Mouse (Mus musculus) embryonic fibroblast, embryonic 13.5 days (primary cell): Measurements from ENCODE around the gene Sel1l3. TPM values are rescaled to one million over a fixed set of nuclear protein-coding genes. Genes with fewer than 3 reads are reported as not detected.

Experiments used
- H3K27ac ChIP-seq: 2 replicates; pipeline ENCODE4 v1.5.1; 2012; ENCODE audit warnings: low read length, control low read depth, inconsistent platforms; ENCODE audit not compliant: insufficient read depth
- H3K4me1 ChIP-seq: 2 replicates; pipeline ENCODE4 v1.6.1; 2011; ENCODE audit warnings: low read length; ENCODE audit not compliant: control insufficient read depth, insufficient read depth
- H3K4me3 ChIP-seq: 2 replicates; pipeline ENCODE4 v1.5.1; 2011; ENCODE audit warnings: mild to moderate bottlenecking, control low read depth, low read length; ENCODE audit not compliant: insufficient read depth
- CTCF ChIP-seq: IDR thresholded peaks from 2 replicates; pipeline ENCODE4 v1.5.1; 2011; ENCODE audit warnings: mild to moderate bottlenecking, control low read depth, low read length, moderate library complexity, borderline replicate concordance; ENCODE audit not compliant: insufficient read depth
- POLR2A ChIP-seq: IDR thresholded peaks from 2 replicates; pipeline ENCODE4 v1.6.1; 2011; ENCODE audit warnings: low read depth, mild to moderate bottlenecking, control low read depth, low read length, moderate library complexity
- polyA plus RNA-seq: library from polyadenylated mRNA; stranded (reverse); fragments of >200 nt; gene quantifications from 2 replicates; pipeline ENCODE4 v1.2.4, GENCODE M21; 2011; ENCODE audit warnings: low read depth; ENCODE audit not compliant: missing spikeins, insufficient read length

Gene Sel1l3
- polyA plus RNA-seq, 1 experiment = 0.32 TPM

DNA sequence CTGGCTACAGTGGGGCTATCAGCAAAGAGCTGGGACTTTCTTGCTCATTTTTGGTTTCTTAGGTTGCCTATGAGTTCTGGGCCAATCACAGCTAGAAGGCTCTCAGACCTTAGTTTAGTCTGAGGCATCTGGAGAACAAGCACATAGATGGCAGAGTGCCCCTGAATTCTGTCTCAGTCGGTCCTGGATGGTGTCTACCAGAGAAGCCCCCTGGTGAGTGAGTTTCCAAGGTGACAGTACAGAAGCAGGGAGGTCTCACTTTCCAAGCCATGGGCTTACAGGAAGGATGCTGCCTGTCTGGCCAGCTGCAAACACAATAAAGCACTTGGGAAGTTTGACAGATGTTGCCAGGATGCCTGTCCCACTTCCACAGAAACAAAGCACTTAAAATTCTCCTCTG is 1.1 kb upstream of the Sel1l3 start:
- Histone ChIP-seq H3K4me1 (no peaks in the 10 kb centered on the region), H3K4me3 (no peak overlapping the region), H3K27ac (no peak overlapping the region)
- TF ChIP-seq CTCF (no peak), POLR2A (no peak)

DNA sequence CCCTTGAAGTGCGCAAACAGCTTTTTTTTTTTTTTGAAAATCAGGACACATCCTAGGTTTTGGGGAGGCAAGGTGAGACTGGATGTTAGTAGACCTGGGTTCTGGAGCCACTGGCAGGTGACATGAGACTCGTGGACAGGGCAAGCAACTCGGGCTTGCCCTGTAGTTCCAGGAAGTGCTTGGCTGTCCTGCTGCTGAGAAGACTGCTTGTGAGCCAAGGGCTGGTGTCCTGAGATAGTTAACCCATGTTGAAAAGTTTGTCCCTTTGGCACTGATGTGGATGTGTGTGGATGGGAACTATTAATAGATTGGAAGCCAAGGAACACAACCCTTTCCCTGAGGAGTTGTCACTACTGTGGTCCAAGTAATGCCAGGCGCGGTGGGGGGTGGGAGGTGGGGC is 635 bp upstream of the Sel1l3 start:
- Histone ChIP-seq H3K4me1 (no peaks in the 10 kb centered on the region), H3K4me3 (no peak overlapping the region), H3K27ac (no peak overlapping the region)
- no peak for TF ChIP-seq POLR2A
- no peak for TF ChIP-seq CTCF

DNA sequence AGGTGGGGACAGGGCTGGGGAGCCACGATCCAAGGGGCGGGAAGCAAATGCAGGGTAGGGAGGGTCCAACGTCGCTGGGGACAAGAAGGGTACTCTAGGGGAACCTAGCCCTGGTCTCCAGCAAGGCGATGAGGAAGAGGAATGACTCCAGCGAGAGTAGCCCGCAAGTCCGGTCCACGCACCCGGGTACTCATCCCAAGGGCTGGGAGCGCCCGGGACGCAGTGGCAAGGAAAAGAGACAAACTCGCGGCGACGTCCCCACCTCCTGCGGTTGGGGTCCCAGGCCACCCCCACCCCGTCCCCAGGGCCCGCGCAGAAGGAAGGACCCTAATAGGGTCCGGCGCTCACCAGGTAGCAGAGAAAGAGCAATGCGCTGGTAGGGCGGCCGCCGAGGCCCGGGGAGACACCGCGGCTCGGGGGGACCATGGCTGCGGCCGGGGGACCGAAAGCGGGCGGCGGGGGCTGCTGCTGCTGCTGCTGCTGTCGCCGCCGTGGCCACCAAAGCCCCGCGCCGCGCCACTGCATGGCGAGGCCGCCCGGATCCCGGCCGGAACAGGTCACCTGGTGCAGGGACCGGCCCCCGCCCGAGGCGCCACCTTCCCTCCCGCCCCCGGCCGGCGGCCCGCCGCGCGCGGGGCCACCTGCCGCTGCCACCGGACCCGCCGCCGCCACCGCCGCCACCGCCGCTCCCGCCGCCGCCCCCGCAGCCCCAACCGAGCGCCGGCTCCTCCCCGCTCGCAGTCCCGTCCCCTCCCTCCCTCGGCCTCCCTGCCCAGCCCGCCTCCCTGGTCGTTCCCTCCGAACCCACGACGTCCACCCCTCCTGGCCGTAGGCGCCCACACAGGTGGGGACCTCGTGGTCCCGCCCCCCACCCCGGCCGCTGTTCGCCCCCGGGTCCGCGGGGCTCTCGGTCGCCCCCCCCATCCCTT is 681 bp downstream of the Sel1l3 start:
- H3K4me3 ChIP-seq = peak overlapping the region; percentile 22
- H3K4me1 ChIP-seq = no peaks in the 10 kb centered on the region
- no peak overlapping the region for H3K27ac ChIP-seq
- TF ChIP-seq CTCF (no peak), POLR2A (no peak)

DNA sequence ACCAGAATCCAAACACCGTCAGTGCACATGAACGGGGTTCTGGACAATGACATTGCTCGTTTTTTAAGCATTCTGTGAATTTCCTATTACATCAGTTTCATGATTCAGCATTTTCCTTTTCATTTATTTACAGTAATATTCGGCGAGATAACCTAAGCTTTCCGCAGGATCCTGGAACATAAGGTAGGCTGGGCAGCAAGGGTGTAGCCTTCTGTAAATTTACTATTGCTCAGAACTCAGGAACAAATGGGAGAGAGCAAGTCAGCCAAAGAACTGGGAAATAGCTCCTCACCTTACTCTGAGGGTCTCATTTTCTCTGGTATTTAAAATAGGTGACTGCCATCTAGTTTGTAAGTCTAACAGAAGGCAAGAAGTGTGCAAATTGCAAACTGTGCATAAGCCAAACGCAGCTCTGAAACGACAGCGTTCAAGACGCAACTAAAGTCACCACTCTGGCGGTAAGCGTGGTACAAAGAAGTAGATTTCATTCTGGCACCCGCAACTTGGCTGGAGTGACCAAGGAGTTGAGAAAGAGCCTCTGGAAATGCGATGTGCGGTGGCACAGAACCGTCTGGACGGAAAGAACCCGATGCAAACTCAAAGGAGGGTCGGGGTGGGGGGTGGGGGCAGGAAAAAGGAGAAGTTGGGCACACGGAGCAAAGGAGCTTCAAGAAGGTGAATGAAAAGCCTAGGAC is 1.5 kb downstream of the Sel1l3 start:
- no peak for TF ChIP-seq POLR2A
- TF ChIP-seq CTCF = no peak
- Histone ChIP-seq H3K4me1 (no peaks in the 10 kb centered on the region), H3K4me3 (peak overlapping the region; percentile 11), H3K27ac (no peak overlapping the region)

GRCm38 (mm10) chr5:53211241-53211640 is 2.5 kb downstream of the Sel1l3 start:
- Histone ChIP-seq H3K4me3 (no peak overlapping the region), H3K27ac (no peak overlapping the region), H3K4me1 (no peaks in the 10 kb centered on the region)
- TF ChIP-seq CTCF (no peak), POLR2A (no peak)

- no peak overlapping the region for H3K4me3 ChIP-seq
- TF ChIP-seq CTCF (no peak), POLR2A (no peak)
- H3K4me1 ChIP-seq = no peaks in the 10 kb centered on the region
- H3K27ac ChIP-seq = no peak overlapping the region
These were observed 3.2 kb downstream of the Sel1l3 start for GRCm38 (mm10) chr5:53210481-53210880.

DNA sequence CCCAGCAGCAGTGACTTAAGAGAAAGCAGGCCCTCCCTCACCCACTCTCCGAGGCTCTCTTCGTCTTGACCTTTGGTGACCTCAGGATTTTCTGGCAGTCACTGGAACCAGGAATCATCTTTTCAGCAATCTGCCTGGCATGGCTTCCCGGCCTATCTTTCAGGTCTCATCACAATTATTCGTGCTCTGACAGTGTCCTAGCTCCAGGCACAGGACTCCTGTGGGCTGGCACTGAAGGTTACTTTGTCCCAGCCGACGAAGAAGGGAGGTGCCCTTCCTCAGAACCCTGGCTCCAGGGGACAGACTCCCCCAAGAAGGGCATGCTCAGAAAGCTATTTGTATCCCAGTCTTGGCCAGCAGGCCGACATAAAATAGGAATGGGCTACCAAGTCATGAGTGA is 4.0 kb downstream of the Sel1l3 start:
- H3K4me3 ChIP-seq = no peak overlapping the region
- H3K4me1 ChIP-seq = no peaks in the 10 kb centered on the region
- H3K27ac ChIP-seq = no peak overlapping the region
- TF ChIP-seq POLR2A = no peak
- TF ChIP-seq CTCF = no peak

GRCm38 (mm10) chr5:53208731-53209130 is 5.0 kb downstream of the Sel1l3 start:
- H3K4me3 ChIP-seq = no peak overlapping the region
- H3K4me1 ChIP-seq = no peaks in the 10 kb centered on the region
- H3K27ac ChIP-seq = no peak overlapping the region
- TF ChIP-seq POLR2A (no peak), CTCF (no peak)

GRCm38 (mm10) chr5:53206575-53206974 is 7.2 kb downstream of the Sel1l3 start:
- Histone ChIP-seq H3K4me1 (no peaks in the 10 kb centered on the region), H3K27ac (no peak overlapping the region), H3K4me3 (no peak overlapping the region)
- TF ChIP-seq POLR2A (no peak), CTCF (no peak)

GRCm38 (mm10) chr5:53202748-53203147 is 11.0 kb downstream of the Sel1l3 start:
- Histone ChIP-seq H3K27ac (no peak overlapping the region), H3K4me3 (no peak overlapping the region), H3K4me1 (no peaks in the 10 kb centered on the region)
- TF ChIP-seq POLR2A = no peak
- TF ChIP-seq CTCF = no peak
